Mouse (Mus musculus): ENCODE measurements around the gene Commd8.

GRCm38 (mm10) chr5:72122414-72123037, 45.5 kb downstream of the Commd8 start:
- TF ChIP-seq CTCF (IDR thresholded peaks at IDR 0.05; ENCODE audit: extremely low read depth, insufficient read depth, low read length) (no peak), POLR2A (IDR thresholded peaks at IDR 0.05; ENCODE audit: extremely low read depth, insufficient read depth, low read length) (no peak)

Measured in cortical plate, adult 2 months (tissue).